Mouse (Mus musculus) kidney, adult 2 months (tissue): ENCODE data around the gene Eefsec. TPM values are rescaled to one million over a fixed set of nuclear protein-coding genes. Genes with fewer than 3 reads are reported as not detected.
A peak's percentile ranks its signal among the peaks of the same experiment; 100 is the strongest.

ENCODE experiments used
- DNase-seq: peaks from one replicate; pipeline ENCODE4 v3.0.0; 2021
- H3K27ac ChIP-seq: fragments of 200-500 bp; 2 replicates; pipeline ENCODE4 v1.5.1; 2012; ENCODE audit warnings: low read depth, low read length, control low read depth, inconsistent platforms; ENCODE audit not compliant: insufficient read depth
- H3K27me3 ChIP-seq: fragments of 200-500 bp; replicated peaks from 2 replicates; pipeline ENCODE4 v1.6.1; 2012; ENCODE audit warnings: mild to moderate bottlenecking, moderate library complexity, low read length, inconsistent platforms; ENCODE audit not compliant: control insufficient read depth, insufficient read depth
- H3K36me3 ChIP-seq: fragments of 200-500 bp; 2 replicates; pipeline ENCODE4 v1.6.1; 2012; ENCODE audit warnings: mild to moderate bottlenecking, moderate library complexity, low read length, inconsistent platforms; ENCODE audit not compliant: control insufficient read depth, insufficient read depth
- H3K4me1 ChIP-seq: fragments of 200-500 bp; 2 replicates; pipeline ENCODE4 v1.6.1; 2011; ENCODE audit warnings: low read length; ENCODE audit not compliant: control insufficient read depth, insufficient read depth
- H3K4me3 ChIP-seq: fragments of 200-500 bp; 2 replicates; pipeline ENCODE4 v1.5.1; 2011; ENCODE audit warnings: mild to moderate bottlenecking, low read depth, low read length, control low read depth; ENCODE audit not compliant: insufficient read depth
- CTCF ChIP-seq: fragments of 200-500 bp; conservative IDR thresholded peaks from 2 replicates; pipeline ENCODE4 v1.5.1; 2011; ENCODE audit warnings: low read depth, mild to moderate bottlenecking, control low read depth, low read length, moderate library complexity, mixed read lengths; ENCODE audit not compliant: insufficient read depth, insufficient read length
- POLR2A ChIP-seq: fragments of 200-500 bp; IDR thresholded peaks from one replicate; pipeline ENCODE4 v1.6.1; 2011; ENCODE audit warnings: low read depth, low read length, control low read depth
- WGBS: fragments of 180-500 bp; shearing (Covaris S2); methylation state at CpG from one replicate; pipeline ENCODE4 v1.1.7; 2018; 5-methylcytosine and 5-hydroxymethylcytosine counted together
- polyA plus RNA-seq: library from polyadenylated mRNA; depleted of rRNA; stranded (reverse); fragments of >200 nt; gene quantifications from 2 replicates; pipeline ENCODE4 v1.2.3, GENCODE M21; 2012

The Eefsec gene
- polyA plus RNA-seq, 1 experiment: 32.5 TPM

DNA sequence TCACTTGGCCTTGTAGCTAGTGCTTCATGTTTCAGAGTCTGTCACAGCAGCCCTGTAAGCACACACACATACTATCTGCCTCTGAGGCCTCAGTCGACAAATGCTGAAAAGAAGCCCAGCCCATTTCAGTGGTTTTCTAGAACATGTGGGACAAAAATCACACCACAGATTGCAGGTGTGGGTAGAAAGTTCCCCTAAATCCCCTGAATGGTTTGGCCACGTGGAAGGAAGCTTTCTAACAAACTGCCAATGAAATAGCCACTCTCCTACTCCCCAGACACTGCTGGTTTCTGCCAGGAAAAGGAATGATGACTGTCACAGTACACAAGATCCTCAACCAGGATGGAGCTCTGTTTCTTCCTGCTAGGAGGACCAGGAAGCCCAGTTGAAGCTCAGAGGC is 33.7 kb downstream of the Eefsec start:
- 68% methylated on average over 2 of the region's 2 CpGs for WGBS
- H3K27ac ChIP-seq: no peak overlapping the region
- H3K36me3 ChIP-seq: no peaks in the 10 kb centered on the region
- no peak overlapping the region for H3K4me3 ChIP-seq
- no peak for DNase-seq
- H3K4me1 ChIP-seq: no peaks in the 10 kb centered on the region; the same call in 1 of the 2 replicates
- H3K27me3 ChIP-seq: no peaks in the 10 kb centered on the region
- TF ChIP-seq CTCF: no peak
- no peak for TF ChIP-seq POLR2A

DNA sequence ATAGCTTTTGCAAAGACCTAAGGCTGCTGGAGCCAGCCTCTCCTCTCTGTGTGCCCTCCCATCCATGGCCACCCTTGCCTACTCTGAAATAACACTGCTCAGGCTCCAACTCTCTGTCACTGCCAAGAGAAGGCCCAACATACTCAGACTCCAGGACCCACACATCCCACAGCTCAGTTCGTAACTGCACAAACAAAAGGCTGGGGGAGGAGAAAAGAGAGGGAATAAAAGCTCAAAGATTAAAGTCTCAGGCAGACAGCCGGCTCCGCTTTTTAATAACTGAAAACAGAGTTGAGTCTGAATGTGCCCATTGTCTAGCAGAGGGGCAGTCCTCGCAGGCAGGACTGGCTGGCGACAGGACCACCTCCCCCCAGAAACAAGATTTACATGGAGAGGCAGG is 36.8 kb downstream of the Eefsec start:
- Histone ChIP-seq H3K27me3 (no peaks in the 10 kb centered on the region), H3K36me3 (no peaks in the 10 kb centered on the region), H3K4me1 (no peaks in the 10 kb centered on the region; the same call in 1 of the 2 replicates), H3K4me3 (no peak overlapping the region), H3K27ac (no peak overlapping the region)
- DNase-seq: no peak
- WGBS: 68% methylated on average over 5 of the region's 5 CpGs
- TF ChIP-seq CTCF: no peak

DNA sequence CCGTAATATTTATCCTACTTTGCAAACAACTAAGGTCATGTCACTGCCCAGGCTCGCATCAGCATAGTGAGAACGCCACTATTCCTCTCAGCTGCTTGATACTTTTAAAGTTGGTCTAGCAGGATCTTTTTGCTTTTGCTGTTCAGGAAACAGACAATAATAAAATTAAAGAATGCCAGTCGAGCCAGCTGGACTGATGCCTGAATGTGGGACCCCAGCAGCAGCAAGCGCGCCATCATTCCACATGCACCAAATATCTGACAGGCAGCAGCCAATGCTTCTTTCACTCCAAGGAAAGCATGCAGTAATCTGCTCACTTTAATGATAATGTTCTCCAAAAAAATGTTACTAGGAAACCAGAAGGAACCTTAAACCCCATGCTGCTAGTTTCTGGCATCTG is 45.9 kb downstream of the Eefsec start:
- H3K36me3 ChIP-seq: no peaks in the 10 kb centered on the region
- TF ChIP-seq POLR2A (no peak), CTCF (no peak)
- no peak for DNase-seq
- no peak overlapping the region for H3K27ac ChIP-seq
- 69% methylated on average over 6 of the region's 6 CpGs for WGBS
- H3K4me3 ChIP-seq: no peak overlapping the region
- H3K27me3 ChIP-seq: no peaks in the 10 kb centered on the region
- H3K4me1 ChIP-seq: no peaks in the 10 kb centered on the region

DNA sequence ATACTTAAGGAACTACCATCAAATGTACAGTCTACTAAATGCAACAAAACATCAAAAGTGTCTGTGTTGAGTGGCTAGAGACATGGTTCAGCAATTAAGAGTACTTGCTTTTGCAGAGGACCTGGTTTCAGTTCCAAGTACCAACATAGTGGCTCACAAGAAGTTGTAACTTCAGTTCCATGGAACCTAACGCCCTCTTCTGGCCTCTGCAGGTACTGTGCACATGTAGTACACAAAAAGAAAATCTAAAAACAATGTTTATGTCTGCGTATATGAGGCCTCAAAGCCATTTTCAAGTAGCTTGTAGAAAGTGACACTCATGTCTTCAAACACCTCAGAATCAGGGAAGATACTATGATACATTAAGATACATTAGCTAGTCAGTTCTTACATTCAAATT is 48.4 kb downstream of the Eefsec start:
- H3K4me1 ChIP-seq: no peaks in the 10 kb centered on the region
- TF ChIP-seq CTCF (no peak), POLR2A (no peak)
- no peak overlapping the region for H3K4me3 ChIP-seq
- no peaks in the 10 kb centered on the region for H3K27me3 ChIP-seq
- H3K27ac ChIP-seq: no peak overlapping the region
- H3K36me3 ChIP-seq: no peaks in the 10 kb centered on the region
- no peak for DNase-seq
- WGBS: 77% methylated on average over 2 of the region's 2 CpGs

DNA sequence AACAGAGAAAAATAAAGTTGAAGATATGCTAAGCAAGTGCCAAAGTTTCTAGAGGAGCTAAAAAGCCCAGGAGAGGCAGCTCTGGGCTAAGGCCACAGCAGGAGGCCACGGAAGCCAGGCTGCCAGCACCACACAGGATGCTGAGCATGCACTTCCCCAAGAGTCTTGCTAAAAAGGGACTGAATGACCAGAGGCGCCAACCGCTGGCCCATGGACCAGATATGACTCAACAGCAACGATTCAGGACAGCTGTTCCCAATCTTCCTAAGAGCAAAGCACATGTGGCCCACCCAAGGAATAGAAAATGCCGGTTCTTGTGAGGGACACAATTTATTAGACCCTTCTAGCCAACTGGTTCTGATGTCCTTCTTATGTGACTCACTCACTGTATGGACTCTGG is 57.4 kb downstream of the Eefsec start:
- WGBS: 60% methylated on average over 5 of the region's 5 CpGs
- H3K27me3 ChIP-seq: no peaks in the 10 kb centered on the region
- H3K4me1 ChIP-seq: peaks cover 7% of the 10 kb centered on the region
- no peak overlapping the region for H3K27ac ChIP-seq
- H3K4me3 ChIP-seq: no peak overlapping the region
- peak; percentile 43 for DNase-seq
- TF ChIP-seq CTCF: no peak
- no peak for TF ChIP-seq POLR2A
- H3K36me3 ChIP-seq: no peaks in the 10 kb centered on the region

DNA sequence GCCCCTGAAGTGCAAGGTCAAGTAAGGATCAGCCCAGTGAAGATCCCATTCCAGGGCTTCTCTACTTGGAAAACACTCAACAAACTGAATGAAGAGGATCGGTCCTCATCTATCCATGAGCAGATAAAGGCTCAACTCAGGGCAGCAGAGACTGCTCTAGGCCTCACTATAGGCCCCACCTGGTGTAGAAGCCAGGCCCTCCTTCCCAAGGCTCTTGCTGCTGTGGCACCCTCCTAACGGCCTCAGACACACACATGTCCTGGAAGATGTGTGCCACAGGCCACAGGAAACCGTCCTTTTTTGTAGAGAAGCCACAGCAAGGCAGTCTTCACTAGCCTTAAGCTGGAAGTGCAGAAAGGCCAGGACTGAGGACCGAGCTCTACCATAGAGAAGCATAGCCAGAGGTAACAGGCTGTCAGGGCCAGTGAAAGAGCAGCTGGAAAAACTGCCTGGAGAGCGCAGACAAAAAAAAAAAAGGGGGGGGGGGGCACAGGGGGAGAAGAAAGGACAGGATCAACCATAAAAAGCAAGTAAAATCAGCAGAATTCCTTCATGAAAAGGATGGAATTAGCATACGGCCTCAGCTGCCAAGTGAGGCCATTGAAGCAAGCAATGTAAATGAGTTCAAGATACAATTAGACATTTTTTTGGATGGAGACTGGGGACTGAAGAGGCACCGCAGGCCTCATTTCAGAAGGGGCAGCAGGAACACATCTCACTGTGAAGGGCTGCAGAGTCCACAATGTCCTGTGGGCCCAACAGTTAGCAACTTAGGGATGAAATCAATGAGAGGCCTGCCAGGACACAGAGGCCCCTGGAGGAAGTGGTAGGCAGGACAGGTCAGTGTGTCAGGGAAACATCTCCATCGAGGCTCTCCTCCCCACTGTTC is 58.3 kb downstream of the Eefsec start:
- DNase-seq: peak; percentile 25
- Histone ChIP-seq H3K4me3 (no peak overlapping the region), H3K4me1 (peaks cover 7% of the 10 kb centered on the region), H3K27ac (no peak overlapping the region), H3K36me3 (no peaks in the 10 kb centered on the region), H3K27me3 (no peaks in the 10 kb centered on the region)
- WGBS: 63% methylated on average over 8 of the region's 8 CpGs
- TF ChIP-seq POLR2A: no peak
- no peak for TF ChIP-seq CTCF

DNA sequence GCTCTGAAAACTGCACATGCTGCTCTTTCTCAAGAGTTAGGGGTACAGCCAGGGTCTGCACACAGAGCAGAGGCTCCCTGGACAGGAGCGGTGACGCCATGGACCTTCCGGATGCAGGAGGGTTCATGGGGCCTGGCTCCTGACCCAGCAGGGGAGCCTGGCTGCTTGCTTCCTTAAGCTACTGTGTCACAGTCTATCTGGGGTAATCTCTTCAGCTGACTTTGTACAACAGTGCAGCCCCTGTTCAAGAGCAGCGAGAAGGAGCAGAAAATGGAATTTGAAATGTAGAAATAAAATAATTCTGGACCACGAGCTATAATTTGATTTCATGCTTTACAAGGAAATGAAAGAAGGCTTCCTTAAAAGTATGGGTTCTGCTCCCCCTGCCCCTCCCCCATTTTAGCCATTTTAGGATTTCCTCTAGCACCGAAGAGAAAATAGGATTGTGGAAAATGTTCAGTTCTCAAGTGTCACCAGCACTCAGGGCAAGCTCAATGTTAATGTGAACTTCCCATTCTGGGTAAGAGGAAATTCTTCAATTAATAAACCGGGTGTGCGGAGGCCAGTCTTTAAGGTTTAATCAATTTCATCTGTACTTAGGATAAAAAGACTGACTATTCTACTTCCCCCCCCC is 61.8 kb downstream of the Eefsec start:
- TF ChIP-seq CTCF (no peak), POLR2A (no peak)
- 74% methylated on average over 8 of the region's 8 CpGs for WGBS
- no peaks in the 10 kb centered on the region for H3K36me3 ChIP-seq
- no peak overlapping the region for H3K27ac ChIP-seq
- no peak overlapping the region for H3K4me3 ChIP-seq
- H3K4me1 ChIP-seq: peaks cover 7% of the 10 kb centered on the region
- DNase-seq: no peak
- no peaks in the 10 kb centered on the region for H3K27me3 ChIP-seq
